Mouse (Mus musculus) midbrain, postnatal 0 days (tissue): ENCODE measurements around the gene Slco6d1. TPM values are rescaled to one million over a fixed set of nuclear protein-coding genes. Genes with fewer than 3 reads are reported as not detected.
"Not testable (repeated sequence)": the region's sequence is repeated elsewhere in the genome, so short reads cannot be mapped to it uniquely, and the experiment has no call there.

Experiments
- ATAC-seq: fragments of 200-750 bp; cut with Nextera tagmentation; 2 replicates; pipeline ENCODE4 v1.8.0; 2017; ENCODE audit warnings: moderate number of reproducible peaks, mild to moderate bottlenecking, moderate TSS enrichment, moderate library complexity; ENCODE audit not compliant: low FRiP score
- DNase-seq: peaks from one replicate; pipeline ENCODE4 v3.0.0-alpha.2; 2015; ENCODE audit warnings: low spot score
- H3K27ac ChIP-seq: fragments of 300-500 bp; sonication (generic); 2 replicates; pipeline ENCODE4 v1.5.1; 2014; ENCODE audit warnings: low read depth, mild to moderate bottlenecking, low read length, mixed read lengths
- H3K27me3 ChIP-seq: fragments of 300-500 bp; sonication (generic); 2 replicates; pipeline ENCODE4 v1.6.1; 2014; ENCODE audit warnings: low read length, control low read depth, mixed read lengths; ENCODE audit not compliant: insufficient read depth
- H3K36me3 ChIP-seq: fragments of 300-500 bp; sonication (generic); 2 replicates; pipeline ENCODE4 v1.6.1; 2014; ENCODE audit warnings: low read length, control low read depth, mixed read lengths; ENCODE audit not compliant: insufficient read depth
- H3K4me1 ChIP-seq: fragments of 300-500 bp; sonication (generic); 2 replicates; pipeline ENCODE4 v1.6.1; 2014; ENCODE audit warnings: mild to moderate bottlenecking, control low read depth, antibody characterized with exemption, low read length, mixed read lengths; ENCODE audit not compliant: insufficient read depth
- H3K4me2 ChIP-seq: fragments of 300-500 bp; sonication (generic); 2 replicates; pipeline ENCODE4 v1.6.1; 2014; ENCODE audit warnings: low read depth, mild to moderate bottlenecking, low read length, mixed read lengths; ENCODE audit not compliant: poor library complexity, severe bottlenecking
- H3K4me3 ChIP-seq: fragments of 300-500 bp; sonication (generic); 2 replicates; pipeline ENCODE4 v1.5.1; 2014; ENCODE audit warnings: low read depth, mild to moderate bottlenecking, low read length, moderate library complexity
- H3K9ac ChIP-seq: fragments of 300-500 bp; sonication (generic); replicated peaks from 2 replicates; pipeline ENCODE4 v1.6.1; 2014; ENCODE audit warnings: mild to moderate bottlenecking, low read length, moderate library complexity, mixed read lengths; ENCODE audit not compliant: poor library complexity, severe bottlenecking
- H3K9me3 ChIP-seq: fragments of 300-500 bp; sonication (generic); 2 replicates; pipeline ENCODE4 v1.6.1; 2016; ENCODE audit warnings: low read length, control low read depth
- CTCF ChIP-seq: IDR thresholded peaks from 2 replicates; pipeline ENCODE4 v1.5.1; 2016; ENCODE audit warnings: antibody characterized with exemption, mild to moderate bottlenecking
- WGBS: fragments of 180-500 bp; shearing (Covaris S2); extraction: QIAGEN DNeasy Blood & Tissue Kit; methylation state at CpG from one replicate; pipeline ENCODE4 v1.1.7; 2014; 5-methylcytosine and 5-hydroxymethylcytosine counted together
- polyA plus RNA-seq: library from polyadenylated mRNA; unstranded; fragments of >200 nt; fragmentation: Nextera tagmentation; extraction: Ambion mirVana; gene quantifications from 2 replicates; pipeline ENCODE4 v1.2.1, GENCODE M21; 2015
- total RNA-seq: library from RNA; depleted of rRNA; stranded (reverse); fragments of >200 nt; gene quantifications from 2 replicates; pipeline ENCODE4 v1.2.3, GENCODE M21; 2014; rRNA removed

Slco6d1 gene
- total RNA-seq: not detected in 2 replicates
- not detected in 2 replicates for polyA plus RNA-seq

DNA sequence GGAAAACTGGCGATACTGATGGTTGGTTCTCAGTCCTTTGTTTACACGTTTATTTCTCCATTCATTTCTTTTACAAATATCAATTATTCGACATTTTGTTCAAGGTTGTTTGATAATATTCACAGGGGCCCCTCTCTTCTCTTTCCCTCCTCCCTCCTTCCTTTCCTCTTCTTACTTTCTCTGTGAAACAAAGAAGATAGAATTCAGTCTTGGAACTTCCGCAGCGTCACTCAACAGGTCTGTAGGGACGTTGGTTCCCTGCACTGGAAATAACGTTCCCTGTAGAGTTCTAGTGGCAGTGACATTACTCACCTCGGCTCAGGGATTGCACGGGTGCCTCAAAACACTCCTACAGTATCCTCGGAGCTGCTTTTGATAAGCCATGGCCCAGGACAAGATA, at the start of gene Slco6d1:
TSS of gene Slco6d1 (plus strand) at position 301 of the 400 bp plus-strand sequence.
- no peak within 1 kb of the TSS for H3K4me2 ChIP-seq
- H3K9ac ChIP-seq: no peak within 1 kb of the TSS
- DNase-seq (no peak), ATAC-seq (no peak)
- 92% methylated on average over 10 of the region's 10 CpGs for WGBS
- no peak within 1 kb of the TSS for H3K4me3 ChIP-seq
- no peaks in the 10 kb centered on the region for H3K4me1 ChIP-seq
- H3K27me3 ChIP-seq: no peaks in the 10 kb centered on the region
- no peaks in the 10 kb centered on the region for H3K36me3 ChIP-seq
- no peak within 1 kb of the TSS for H3K27ac ChIP-seq
- H3K9me3 ChIP-seq: no peaks in the 10 kb centered on the region
- TF ChIP-seq CTCF: no peak

DNA sequence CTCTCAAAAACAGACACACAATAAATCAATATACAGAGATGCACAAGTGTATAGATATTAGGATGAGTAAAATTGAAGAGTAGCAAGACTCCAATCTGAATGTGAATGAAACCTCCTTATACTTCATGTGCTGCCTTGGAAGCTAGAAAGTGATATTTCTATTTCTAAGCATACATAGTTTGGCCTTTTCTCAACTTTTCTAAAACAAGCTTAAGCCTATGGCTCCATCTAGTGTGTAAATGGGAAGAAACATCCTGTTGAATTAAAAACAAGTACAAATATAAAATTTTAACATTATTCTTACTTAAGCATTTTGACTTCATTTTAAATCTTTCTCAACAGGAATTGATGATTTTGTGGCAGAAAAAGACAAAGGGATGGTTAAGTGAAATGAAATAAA, 28.9 kb upstream of the Slco6d1 start:
- Histone ChIP-seq H3K9ac (no peak overlapping the region), H3K4me2 (no peak overlapping the region), H3K27ac (no peak overlapping the region), H3K4me3 (no peak overlapping the region), H3K9me3 (no peaks in the 10 kb centered on the region), H3K27me3 (no peaks in the 10 kb centered on the region), H3K36me3 (no peaks in the 10 kb centered on the region), H3K4me1 (no peaks in the 10 kb centered on the region)
- TF ChIP-seq CTCF: peak; percentile 77
- ATAC-seq (no peak; the same call in 1 of the 2 replicates), DNase-seq (peak; percentile 69)

DNA sequence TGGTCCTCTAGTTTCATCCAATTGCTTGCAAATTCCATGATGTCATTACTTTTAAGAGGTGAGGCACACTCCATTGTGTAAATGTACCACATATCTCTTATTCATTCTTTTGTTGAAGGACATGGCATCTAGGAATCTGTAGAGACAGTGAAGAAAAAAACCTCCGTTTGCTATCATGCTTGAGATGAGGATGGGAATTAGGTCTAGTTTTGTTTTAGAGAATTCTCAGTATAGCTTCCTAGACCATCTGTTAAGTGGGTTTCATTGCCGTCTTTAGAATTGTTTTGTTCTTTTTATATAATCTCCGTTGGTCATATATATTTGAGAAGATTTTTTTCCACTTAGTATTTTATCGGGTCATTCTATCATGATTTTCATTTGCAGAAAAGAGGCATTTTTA, 27.0 kb downstream of the Slco6d1 start:
- Histone ChIP-seq H3K9me3 (no peaks in the 10 kb centered on the region), H3K27ac (no peak overlapping the region), H3K4me1 (no peaks in the 10 kb centered on the region), H3K27me3 (no peaks in the 10 kb centered on the region), H3K36me3 (no peaks in the 10 kb centered on the region), H3K4me3 (no peak overlapping the region), H3K4me2 (no peak overlapping the region), H3K9ac (no peak overlapping the region)
- ATAC-seq (no peak), DNase-seq (no peak)
- no peak for TF ChIP-seq CTCF
- 89% methylated on average over 4 of the region's 4 CpGs for WGBS

DNA sequence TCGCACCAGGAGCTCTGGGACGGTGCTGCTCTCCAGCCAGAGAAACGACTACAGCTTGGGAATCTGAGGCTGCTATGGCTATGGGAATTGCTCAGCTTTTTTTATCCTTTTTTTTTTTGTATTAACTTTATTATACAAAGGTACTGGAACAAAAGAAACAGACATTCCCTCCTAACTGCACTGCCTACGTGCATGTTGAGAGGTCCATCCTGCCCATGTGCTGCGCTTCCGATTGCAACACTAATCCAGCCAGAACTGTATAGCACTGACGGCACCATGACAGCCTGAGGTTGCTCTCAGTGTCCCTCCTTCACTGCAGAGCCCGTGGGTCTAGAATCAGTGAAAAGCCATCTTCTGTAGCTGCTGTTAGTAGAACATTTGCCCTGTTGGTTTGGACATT, 38.3 kb downstream of the Slco6d1 start:
- DNase-seq, H3K4me2 ChIP-seq, ATAC-seq, H3K4me3 ChIP-seq, H3K27ac ChIP-seq, H3K9ac ChIP-seq, H3K27me3 ChIP-seq, H3K36me3 ChIP-seq, H3K4me1 ChIP-seq, H3K9me3 ChIP-seq: not testable (repeated sequence)
- WGBS: 91% methylated on average over 7 of the region's 8 CpGs

DNA sequence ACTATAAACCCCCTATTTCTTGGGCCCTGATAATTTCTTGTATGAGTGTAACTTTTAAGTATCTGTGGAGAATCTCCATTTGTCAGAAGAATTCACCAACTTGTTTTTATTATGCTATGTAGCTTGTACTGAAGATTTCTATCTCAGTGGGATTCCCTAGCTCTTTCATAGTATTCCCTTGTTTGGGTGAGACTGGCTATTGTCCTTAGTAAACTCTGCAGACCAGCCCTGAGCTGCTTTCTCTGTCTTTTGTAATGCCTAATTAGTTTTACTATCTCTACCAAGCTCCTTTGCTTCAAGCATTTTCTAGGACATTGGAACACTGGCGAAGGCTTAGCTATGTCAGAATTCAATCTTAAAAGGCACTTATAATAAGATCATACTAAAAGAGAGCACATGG, 55.5 kb downstream of the Slco6d1 start:
- H3K9ac ChIP-seq, H3K27me3 ChIP-seq, H3K4me2 ChIP-seq, H3K4me1 ChIP-seq, DNase-seq, H3K36me3 ChIP-seq, H3K9me3 ChIP-seq, H3K27ac ChIP-seq, H3K4me3 ChIP-seq, ATAC-seq: not testable (repeated sequence)
- 71% methylated on average over 1 of the region's 1 CpGs for WGBS

DNA sequence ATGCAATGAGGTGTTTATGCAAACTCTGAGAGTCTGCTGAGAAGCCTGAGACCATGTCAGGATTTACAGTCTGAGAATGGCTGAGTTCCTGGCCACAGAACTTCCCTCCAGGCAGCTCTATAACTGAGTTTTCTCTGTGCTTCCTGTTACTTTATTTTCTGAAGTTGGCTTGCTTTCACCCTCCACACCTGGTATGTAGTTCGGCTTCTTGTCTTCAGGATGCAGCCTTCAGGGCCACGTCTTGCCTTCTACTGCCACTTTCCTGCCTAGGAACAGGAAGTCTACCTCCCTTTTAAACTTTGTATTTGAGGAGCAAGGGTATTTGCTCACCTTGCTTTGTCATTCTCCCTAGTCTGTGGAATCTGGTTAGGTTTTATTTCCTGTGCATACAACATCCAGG, 58.3 kb downstream of the Slco6d1 start:
- H3K9me3 ChIP-seq: no peaks in the 10 kb centered on the region
- no peak overlapping the region for H3K27ac ChIP-seq
- no peak overlapping the region for H3K9ac ChIP-seq
- H3K4me3 ChIP-seq: no peak overlapping the region
- H3K36me3 ChIP-seq: no peaks in the 10 kb centered on the region
- no peak for TF ChIP-seq CTCF
- no peaks in the 10 kb centered on the region for H3K4me1 ChIP-seq
- no peaks in the 10 kb centered on the region for H3K27me3 ChIP-seq
- no peak for DNase-seq
- H3K4me2 ChIP-seq: no peak overlapping the region
- ATAC-seq: no peak
- 87% methylated on average over 2 of the region's 2 CpGs for WGBS
